Mouse (Mus musculus) myocyte (in vitro differentiated cells): ENCODE measurements around the gene Hsf4.

Experiments
- E2F4 ChIP-seq: IDR thresholded peaks from one replicate; pipeline ENCODE4 v1.6.1; 2011; ENCODE audit warnings: mild to moderate bottlenecking, control low read depth, moderate library complexity; ENCODE audit not compliant: insufficient read depth
- MYOG ChIP-seq, 3 experiments: IDR thresholded peaks; one replicate each; pipeline ENCODE4 v1.6.1; 2011; ENCODE audit warnings: control low read depth in 2 of 3, low read depth in 2 of 3, mild to moderate bottlenecking in 2 of 3; ENCODE audit not compliant: insufficient read length in 2 of 3, control insufficient read depth in 1 of 3, insufficient read depth in 1 of 3
- POLR2A ChIP-seq: IDR thresholded peaks from one replicate; pipeline ENCODE4 v1.6.1; 2011; ENCODE audit warnings: low read depth, mild to moderate bottlenecking, control low read depth, moderate library complexity; ENCODE audit not compliant: insufficient read length

- no peak for TF ChIP-seq MYOG (IDR thresholded peaks at IDR 0.05; ENCODE audit: control insufficient read depth in 1 of 3, insufficient read depth in 1 of 3, insufficient read length in 2 of 3, low read depth in 2 of 3)
- no peak for TF ChIP-seq E2F4
- TF ChIP-seq POLR2A: no peak
Measured at GRCm38 (mm10) chr8:105225917-105226316, 43.7 kb upstream of the Hsf4 start.
